Mouse (Mus musculus) liver, adult 2 months (tissue): ENCODE measurements around the gene Elmod3.

Experiments used
- CTCF ChIP-seq: fragments of 200-500 bp; IDR thresholded peaks from 2 replicates; pipeline ENCODE4 v1.5.1; 2011; ENCODE audit warnings: low read depth, low read length, control low read depth
- POLR2A ChIP-seq: fragments of 200-500 bp; IDR thresholded peaks from 2 replicates; pipeline ENCODE4 v1.6.1; 2011; ENCODE audit warnings: low read length, control low read depth; ENCODE audit not compliant: insufficient read depth; ENCODE audit errors: extremely low read depth

- no peak for TF ChIP-seq CTCF
- TF ChIP-seq POLR2A = peak; percentile 99
Observed at GRCm38 (mm10) chr6:72597956-72598753, at the start of gene Elmod3, which contains the start of gene Retsat.
